Mouse (Mus musculus) thymus, adult 18-20 months (tissue): ENCODE measurements around the gene Thoc5.

Source experiments
- DNase-seq, 2 experiments: peaks; one replicate each; pipeline ENCODE4 v3.0.0; 2022; ENCODE audit warnings: mixed read lengths in 2 of 2

The Thoc5 gene

DNA sequence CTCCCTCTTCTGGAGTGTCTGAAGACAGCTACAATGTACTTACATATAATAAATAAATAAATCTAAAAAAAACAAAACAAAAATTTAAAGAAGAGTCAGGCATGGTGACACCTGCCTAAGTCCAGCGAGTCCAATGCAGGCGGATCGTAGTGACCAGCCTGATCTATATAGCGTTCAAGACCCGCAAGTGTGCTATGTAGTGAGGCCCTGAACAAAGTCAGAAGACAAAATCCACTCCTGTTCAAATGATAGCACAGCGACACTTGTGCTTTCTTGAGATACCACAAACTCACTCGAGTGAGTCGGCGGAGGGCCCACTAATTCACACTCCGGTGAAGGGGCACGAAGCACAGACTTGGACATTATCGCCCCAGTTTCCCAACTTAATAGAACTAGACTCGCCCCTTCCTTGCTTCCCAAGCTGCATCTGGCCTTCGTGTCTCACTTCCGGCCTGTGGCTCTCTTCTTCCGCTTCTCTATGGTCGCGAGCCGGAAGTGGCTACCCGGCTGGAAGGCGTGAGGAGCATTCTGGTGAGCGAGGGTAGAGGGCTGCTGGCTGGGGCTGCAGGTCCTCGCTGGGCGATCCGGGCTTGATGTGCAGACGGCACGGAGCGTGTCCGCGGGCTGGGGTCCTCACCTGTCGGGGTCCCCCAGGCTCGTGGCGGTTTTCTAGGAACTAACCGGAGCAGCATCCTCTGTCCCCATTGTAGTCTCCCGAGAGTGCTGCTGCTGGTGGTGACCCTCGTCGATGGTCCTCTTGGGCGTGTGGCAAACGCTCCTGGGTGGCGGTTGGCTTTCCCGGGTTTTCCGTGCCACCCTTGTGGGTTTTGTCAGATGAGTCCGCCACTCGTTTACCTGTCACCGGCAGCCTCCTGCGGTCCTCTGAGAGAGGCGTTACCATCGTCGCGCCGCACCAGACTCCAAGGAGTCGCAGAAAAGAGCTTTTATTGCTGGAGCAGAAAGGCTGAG lies at the start of gene Thoc5:
Thoc5 (plus strand) TSS at position 473 of the 969 bp plus-strand sequence.
- peak; percentile 67 to 73 for DNase-seq

DNA sequence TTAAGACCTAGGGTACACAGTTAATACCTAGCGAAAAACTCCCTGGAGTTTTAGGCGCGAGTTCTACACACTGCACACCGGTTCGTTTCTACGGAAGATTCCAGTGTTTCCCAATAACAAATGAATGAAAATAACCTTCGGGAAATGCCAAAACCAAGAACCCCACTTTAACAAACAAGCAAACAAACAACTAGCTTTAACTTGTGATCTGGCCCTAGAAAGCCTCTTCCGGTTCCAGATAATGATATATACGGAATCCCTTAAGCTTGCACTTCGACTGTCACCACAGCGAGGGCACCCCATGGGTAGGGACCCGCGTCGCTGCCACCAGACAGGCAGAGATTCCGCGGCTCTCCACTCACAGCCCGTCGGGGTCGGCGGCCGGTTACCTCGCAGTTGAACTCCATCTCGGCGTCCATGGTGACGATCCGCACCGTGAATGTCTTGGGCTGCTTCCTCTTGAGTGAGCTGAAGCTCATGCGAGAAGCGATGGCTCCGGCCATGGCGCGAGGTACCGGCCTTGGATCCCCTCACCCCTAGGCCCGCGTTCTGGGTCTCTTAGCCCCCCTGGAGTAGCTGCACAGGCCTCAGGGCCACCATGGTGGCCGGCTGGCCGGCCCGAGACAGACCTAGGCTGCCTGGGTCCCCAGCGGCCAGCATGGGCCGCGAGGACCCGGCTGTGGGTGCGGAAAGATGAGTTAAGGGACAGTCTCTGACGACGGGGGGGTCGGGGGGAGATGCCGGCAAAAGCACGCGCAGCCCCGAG lies 46.5 kb upstream of the Thoc5 start:
- DNase-seq = peak; percentile 39 to 41

DNA sequence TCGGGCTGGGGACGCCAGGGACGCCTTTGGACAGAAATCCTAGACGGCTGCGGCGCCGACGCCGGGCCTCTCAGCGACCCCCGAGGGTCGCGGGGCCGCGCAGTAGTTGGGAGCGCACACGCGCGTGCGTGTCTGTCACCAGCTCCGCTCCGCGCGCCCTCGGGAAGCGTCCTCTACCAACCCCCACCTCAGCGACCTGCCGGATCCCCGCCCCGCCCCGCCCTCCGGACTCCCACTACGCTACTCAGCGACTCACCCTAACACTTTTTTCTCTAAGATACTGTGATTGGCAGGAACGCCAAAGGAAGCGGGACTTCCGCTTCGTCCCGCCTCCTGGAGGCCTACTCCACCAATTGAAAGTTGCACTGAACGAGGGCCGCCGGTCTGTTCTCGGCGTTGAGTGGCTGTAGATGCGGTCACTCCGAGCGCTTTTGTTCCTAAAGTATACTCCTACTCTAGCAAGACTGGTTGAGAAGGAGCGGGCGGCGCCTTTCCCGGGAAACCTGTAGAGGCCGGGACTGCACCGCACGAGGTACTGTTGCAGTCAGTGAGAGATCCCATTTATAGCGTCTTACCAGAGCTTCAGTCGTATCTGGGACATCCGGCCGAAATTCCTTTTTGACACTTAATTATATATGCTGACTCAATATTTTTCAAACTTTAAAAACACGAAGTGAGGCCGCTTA lies 45.7 kb upstream of the Thoc5 start, which contains the start of gene Nf2:
Nf2 (minus strand) TSS at position 279 of the 686 bp plus-strand sequence.
- DNase-seq = peak; percentile 96 to 98

DNA sequence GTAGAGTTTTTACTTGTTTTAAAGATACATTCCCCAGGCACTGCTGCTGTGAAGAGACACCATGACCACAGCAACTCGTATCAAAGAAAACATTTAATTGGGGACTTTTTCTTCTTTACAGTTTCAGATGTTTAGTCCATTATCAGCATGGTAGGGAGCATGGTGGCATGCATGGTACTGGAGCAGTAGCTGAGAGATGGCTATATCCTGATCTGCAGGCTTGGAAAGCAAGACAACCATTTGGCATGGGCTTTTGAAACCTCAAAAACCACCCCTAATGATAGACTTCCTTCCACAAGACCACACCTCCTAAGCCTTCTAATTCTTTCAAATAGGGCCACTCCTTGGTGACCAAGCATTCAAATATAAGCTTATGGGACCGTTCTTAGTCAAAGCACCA lies 44.7 kb upstream of the Thoc5 start:
- no peak for DNase-seq

DNA sequence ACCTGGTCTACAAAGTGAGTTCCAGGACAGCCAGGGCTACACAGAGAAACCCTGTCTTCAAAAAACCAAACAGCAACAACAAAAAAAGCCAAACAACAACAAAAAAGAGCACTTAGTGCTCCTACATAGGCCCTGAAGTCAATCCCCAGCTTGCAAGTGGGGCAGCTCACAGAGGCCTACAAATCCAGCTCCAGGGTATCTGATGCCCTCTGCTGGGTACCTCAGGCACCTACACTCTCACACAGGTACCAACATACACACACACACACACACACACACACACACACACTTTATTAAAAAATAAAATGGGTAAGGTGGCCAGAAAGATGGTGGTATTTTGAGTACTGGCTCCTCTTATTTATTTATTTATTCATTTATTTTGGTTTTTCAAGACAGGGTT lies 42.1 kb upstream of the Thoc5 start:
- DNase-seq = no peak

DNA sequence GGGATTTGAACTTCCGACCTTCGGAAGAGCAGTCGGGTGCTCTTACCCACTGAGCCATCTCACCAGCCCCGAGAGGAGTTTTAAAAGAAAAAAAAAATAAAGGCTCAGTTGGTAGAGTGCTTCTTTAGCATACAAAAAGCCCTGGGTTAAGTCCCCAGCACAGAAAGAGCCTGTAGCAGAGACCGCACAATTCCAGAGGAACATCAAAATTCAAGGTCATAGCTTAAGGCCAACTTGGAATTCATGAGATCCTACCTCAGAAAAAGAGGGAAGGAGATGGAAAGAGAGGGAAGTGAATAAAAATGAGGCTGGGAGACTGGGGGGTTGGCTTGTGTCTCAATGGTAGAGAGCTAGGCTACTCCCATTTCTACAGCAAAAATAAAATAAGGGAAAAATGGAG lies 40.9 kb upstream of the Thoc5 start:
- no peak for DNase-seq

DNA sequence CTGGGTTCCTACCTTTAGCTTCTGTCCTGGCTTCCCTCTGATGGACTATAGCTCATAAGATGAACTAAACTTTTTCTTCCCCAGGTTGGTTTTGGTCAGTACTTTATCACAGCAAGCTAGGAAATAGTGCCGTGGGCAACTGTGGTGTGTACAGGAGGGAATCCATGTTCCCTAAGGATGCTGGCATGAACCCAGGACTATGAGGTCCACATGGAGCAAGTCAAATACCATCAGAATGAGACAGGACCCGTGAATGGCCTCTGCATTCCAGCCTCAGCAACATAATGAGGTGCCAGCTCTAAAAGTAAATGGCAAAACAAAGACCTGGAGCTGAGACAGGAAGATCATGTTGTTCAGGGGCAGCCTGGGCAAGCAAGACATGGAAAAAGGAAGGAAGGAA lies 36.7 kb upstream of the Thoc5 start:
- DNase-seq = no peak

DNA sequence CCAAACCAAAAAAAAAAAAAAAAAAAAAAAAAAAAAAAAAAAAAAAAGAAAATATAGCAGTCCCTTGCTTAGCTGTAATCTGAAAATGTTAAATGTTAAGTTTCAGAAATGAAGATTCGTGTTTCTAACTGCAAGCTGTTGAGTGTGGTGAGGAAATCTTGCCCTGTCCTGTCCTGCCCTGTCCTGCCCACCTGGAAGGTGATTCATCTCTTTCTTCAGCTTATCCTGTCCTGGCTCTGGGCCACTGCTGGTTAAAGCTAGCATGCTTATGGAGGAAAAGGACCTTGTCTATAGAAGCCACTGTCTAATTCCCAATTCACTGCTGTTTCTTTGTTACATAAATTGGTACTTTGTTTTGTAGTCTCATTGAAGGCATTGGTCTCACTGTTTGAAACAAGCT lies 34.1 kb upstream of the Thoc5 start:
- no peak for DNase-seq

DNA sequence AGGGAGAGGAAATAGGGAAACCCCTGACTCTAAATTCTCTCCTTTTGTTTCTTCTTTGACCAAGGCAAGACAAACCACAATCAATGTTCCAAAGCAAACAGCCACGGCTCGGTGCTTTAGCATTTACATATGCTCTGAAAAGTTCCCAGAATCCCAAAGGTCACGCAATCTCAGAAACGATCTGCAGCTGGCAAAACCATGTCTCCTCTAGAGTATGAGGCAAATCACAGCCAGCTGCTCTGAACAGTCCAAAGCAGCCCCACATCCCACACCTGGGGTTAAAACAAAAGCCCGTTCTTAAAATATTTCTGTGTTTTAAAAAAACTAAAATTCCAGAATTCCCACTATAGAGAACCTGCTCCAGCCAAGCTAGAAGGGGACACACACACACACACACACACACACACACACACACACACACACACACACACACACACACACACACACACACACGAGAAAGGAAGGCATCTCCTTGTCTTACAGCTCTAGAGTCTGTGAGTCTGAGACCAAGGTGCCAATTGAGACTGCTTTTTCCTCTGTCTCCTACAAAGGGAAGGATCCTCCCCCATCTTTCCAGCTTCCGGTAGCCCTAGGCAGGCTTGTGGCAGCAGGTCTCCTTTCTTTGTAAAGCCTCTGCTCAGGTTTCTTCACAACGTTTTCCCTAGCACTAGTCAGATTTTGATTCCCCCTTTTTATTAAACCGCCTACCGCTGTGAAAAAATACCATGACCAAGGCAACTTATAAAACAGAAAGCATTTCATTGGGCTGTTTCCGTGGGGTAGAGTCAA lies 33.1 kb upstream of the Thoc5 start:
- DNase-seq = no peak

DNA sequence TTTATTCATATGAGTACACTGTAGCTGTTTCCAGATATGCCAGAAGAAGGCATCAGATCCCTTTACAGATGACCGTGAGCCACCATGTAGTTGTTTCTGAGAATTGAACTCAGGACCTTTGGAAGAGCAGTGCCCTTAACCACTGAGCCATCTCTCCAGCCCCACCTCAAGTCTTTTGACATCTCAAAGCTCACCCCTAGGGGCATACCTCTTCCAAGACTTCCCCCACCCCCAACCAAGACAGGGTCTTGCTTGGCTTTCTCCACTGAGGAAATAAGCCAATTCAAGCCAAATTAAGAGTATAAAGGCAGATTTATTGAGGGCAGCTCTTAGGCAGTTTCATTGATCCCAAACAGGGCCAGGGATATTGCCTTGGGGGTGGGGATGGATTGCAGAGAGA lies 32.4 kb upstream of the Thoc5 start:
- DNase-seq = no peak

DNA sequence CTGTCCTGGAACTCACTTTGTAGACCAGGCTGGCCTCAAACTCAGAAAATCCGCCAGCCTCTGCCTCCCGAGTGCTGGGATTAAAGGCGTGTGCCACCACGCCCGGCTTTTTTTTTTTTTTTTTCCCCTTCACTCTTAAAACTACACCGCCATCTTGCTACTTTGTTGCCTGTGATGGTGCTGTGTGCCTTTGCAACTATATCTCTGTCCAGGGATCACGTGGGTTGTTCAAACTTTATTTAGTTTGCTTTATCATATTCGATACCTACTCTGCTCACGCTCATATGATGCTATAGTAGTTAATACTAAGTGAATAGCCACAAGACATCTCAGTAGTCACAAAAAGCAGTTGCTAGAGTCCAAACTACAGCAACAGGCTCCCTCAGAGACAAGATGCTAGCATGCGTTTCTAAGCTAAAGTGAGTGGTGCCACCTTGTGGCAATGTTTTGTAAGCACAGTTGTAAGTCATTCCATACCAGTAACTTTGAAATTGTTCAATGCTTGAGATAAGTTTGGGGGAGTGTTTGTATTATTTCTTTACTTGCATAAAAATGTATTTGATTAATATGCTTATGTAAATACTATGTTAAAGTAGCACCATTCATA lies 29.4 kb upstream of the Thoc5 start:
- no peak for DNase-seq

DNA sequence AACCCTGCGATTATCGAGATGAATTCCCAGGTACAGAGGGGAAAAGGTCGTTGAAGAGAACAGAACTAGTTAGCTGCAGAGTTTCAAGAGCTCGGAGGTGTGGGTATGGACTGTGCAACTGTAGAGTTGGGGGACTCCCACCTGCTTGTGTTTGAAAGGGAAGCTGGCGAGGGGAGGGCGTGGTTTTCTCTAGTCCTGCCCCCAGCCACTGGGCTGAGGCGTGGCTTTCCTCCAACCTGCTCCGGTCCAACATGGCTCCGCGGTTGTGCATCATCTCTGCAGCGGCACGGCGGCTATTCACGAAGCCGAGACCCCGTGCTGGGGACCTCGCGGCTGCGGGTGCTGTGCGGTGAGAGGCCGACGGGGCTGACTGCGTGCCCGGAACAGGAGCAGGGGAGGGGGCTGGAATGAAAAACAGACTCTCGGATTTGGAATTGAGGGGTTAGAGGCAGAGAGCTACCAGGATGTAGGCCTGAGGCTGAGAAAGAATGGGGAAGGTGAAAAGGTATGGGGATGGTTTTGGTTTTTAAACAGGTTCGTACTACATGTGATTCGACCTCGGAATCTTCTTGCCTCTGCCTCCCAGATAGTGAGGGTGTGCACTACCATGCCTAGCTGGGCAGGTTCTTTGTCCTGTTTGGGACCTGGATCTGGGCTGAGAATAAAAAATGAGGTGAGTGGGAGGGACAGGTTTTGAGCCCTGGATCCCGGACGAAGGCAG lies 21.2 kb upstream of the Thoc5 start, which contains the start of gene Nipsnap1:
Nipsnap1 (plus strand) TSS at position 197 of the 721 bp plus-strand sequence.
- peak; percentile 80 to 82 for DNase-seq

DNA sequence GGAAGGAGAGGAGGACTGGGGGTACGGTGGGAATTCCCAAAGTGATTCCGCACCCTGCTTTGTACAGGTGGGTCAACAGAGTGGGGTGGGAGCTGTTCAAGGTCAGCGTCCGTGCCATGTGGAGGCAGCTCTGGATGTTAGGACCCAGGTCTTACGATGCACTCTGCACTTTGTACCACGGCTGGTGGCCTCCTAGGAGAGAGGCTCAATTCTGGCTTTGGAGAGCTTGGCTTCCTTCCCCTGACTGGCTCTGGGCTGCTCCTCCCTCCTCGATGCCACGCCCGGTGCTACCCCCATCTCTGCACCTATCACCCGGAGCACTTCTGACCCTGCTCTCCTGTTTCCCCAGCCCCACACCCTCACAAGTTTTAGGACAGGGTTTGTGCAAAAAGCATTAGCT lies 20.6 kb upstream of the Thoc5 start:
- no peak for DNase-seq

DNA sequence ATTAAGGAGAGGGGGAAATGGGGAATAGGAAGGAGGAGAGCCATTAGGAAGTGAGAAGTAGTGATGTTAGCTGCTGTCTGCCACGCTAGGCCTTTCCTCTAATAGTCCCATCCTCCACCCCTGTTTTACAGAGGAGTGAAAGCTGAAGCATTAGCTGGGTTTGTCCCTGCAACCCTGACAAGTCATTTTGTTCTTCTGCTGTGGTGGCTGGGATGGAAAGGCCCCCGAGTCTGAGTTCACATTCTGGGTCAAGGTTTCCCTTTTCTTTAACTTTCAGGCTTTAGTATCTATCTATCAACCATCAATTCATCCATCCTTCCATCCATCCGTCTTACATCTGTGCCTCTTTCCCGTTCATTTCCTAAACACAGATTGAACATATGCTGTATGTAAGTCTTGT lies 14.0 kb upstream of the Thoc5 start:
- DNase-seq = no peak

DNA sequence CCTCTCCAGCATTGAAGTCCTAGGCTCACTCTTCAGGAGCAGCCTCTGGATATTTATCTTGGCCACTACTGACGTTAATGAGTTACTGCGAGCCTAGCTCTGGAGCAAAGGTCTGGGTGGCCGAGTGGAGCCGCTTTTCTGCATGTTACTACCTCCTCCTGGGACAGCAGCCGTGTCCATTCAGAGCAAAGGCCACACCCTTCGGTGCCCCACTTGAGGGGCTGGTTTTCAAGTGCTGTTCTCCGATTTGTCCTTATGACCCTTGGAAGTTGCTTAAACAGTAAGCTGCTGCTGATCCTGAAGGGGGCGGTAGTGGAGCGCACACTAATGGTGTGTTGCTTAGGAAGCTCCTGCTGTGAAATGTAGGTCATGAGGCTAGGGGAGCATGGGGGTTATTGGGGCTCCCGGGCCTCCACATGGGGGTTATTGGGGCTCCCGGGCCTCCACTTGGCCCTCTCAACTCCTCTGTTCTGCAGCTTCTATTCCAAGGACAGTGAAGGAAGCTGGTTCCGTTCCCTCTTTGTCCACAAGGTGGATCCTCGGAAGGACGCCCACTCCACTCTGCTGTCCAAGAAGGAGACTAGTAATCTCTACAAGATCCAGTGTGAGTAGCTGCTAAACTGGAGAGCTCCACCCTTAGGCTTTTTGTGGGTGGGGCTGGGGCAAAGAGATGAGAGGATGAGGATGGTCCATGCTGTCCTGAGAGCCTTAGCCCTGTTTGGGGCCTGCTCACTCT lies 12.1 kb upstream of the Thoc5 start:
- no peak for DNase-seq

DNA sequence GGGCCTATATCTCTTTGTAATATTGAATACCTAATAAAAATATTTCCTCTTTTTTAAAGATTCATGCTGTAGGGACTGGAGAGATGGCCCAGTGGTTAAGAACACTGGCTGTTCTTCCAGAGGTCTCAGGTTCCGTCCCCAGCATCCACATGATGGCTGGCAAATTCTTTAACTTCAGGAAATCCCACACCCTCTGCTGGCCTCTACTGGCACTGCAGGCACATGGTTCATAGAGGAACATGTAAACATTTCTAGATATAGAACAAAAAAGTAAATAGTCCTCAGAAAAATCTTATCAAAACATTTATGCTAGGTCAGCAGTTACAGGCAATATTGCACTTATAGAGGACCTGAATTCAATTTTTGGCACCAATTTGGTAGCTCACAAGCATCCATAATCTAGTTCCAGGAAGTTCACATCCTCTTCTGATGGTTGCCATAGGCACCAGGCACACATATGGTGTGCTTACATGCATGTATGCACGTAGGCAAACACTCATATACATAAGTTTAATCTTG lies 9.7 kb upstream of the Thoc5 start:
- DNase-seq = peak; percentile 11 to 23

DNA sequence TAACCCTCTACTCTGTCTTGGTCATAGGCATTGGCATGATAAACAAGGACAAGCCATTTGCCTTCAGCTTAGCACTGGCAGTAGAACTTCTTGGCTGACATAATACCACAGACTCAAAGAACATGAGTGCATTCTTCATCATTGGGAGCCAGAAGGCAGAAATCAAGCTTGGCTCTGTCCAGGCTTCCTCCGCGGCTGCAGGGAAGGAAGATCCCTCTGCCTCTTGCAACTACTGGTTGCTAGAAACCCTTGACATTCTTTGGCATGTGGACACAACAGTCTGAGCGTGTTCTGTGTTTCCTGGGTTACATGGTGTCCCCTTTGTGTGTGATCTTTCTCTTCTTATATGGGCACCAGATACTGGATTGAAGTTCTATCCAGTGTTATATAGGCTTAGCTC lies 8.1 kb upstream of the Thoc5 start:
- DNase-seq = no peak

DNA sequence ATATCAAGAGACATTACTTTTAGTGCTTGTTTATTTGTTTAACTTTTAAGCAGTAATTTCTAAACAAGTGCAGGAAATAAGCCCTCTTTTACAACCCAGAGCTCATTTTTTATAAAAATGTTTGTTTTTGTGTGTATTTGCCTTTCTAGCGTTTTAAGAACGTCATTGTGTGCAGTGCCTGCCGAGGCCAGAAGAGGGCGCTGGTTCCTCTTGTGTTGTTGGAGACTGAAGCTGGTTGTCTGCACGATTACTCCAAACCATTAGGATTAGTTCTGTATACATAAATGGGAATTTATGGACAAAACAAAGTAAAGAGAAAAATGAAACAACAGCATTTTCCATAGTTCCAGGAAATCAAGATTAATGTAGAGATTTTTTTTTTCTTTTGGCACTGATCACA lies 5.3 kb downstream of the Thoc5 start:
- no peak for DNase-seq

DNA sequence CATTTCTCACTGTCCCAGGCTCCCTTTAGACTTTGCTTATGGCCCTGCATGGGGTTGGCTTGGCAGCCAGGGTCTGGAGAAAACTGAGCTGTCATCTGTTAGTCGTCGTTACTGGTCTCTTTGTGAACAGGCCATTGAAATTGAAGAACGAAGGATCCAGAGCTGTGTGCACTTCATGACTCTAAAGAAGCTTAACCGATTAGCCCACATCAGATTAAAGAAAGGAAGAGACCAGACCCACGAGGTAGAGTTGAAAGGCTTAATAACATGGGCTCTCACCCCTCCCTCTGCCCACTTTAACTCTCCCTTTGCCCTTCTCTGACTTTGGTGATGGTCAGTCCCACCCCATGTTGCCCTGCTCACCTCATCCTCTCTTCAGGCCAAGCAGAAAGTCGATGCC lies 6.8 kb downstream of the Thoc5 start:
- no peak for DNase-seq

DNA sequence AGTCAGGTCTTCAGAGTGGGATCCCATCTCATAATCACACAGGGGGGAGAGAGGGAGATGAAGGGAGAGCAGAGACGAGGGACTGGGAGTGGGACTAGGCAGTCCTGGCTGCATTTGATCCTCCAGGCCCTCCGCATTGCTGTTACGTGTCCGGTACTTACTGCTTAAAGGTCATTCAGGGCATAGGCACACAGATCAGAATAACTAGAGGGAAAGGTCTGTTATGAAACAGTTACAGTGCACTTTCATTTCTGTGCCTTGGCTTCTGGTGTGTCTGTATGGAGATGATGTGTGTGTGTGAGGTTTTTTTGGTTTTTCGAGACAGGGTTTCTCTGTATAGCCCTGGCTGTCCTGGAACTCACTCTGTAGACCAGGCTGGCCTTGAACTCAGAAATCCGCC lies 11.1 kb downstream of the Thoc5 start:
- DNase-seq = no peak
